Mouse (Mus musculus) retina, embryonic 14.5 days (tissue): ENCODE data around the gene Slamf6.

Experiments used
- DNase-seq: peaks from one replicate; pipeline ENCODE4 v3.0.0-alpha.2; 2015; ENCODE audit warnings: low spot score

The Slamf6 gene

GRCm38 (mm10) chr1:171994918-171995715 is 77.8 kb downstream of the Slamf6 start:
- DNase-seq: no peak

- no peak for DNase-seq
Observed at GRCm38 (mm10) chr1:171996701-171997100, 79.4 kb downstream of the Slamf6 start.

GRCm38 (mm10) chr1:171998820-171999597 is 81.7 kb downstream of the Slamf6 start:
- no peak for DNase-seq

GRCm38 (mm10) chr1:172000641-172001040 is 83.3 kb downstream of the Slamf6 start:
- DNase-seq: peak; percentile 67

GRCm38 (mm10) chr1:172001665-172002064 is 84.3 kb downstream of the Slamf6 start:
- no peak for DNase-seq
